In genomic region chr2:106655271-106655670, GRCm38 (mm10) we compare ENCODE assay signal across 20 mouse cellular contexts.
"Had no signal": no experiment of that assay in that cellular context is flagged by ENCODE, and none has a peak within 500 bp of the region (broad histone marks: within the 10 kb centered on the region; RNA-seq: fewer than 3 reads in every experiment).

No protein-coding gene starts in this region.

- H3K4me3 ChIP-seq: liver, embryonic 12.5 days; liver, embryonic 15.5 days; lung, embryonic 15.5 days; megakaryocyte, embryonic 14.5 days; midbrain, embryonic 10.5 days; midbrain, embryonic 13.5 days had no signal

- H3K36me3 ChIP-seq: liver, embryonic 12.5 days; liver, embryonic 15.5 days; lung, embryonic 15.5 days; midbrain, embryonic 10.5 days; midbrain, embryonic 13.5 days had no signal

- H3K9me3 ChIP-seq: liver, embryonic 12.5 days; liver, embryonic 15.5 days; lung, embryonic 15.5 days; midbrain, embryonic 10.5 days; midbrain, embryonic 13.5 days had no signal

- ATAC-seq: liver, embryonic 12.5 days; midbrain, embryonic 13.5 days had no signal

- H3K27me3 ChIP-seq: liver, embryonic 12.5 days; liver, embryonic 15.5 days; lung, embryonic 15.5 days; megakaryocyte, embryonic 14.5 days; midbrain, embryonic 13.5 days had no signal

- H3K9ac ChIP-seq: liver, embryonic 12.5 days; liver, embryonic 15.5 days; lung, embryonic 15.5 days; midbrain, embryonic 13.5 days had no signal

- H3K27ac ChIP-seq: liver, embryonic 12.5 days; liver, embryonic 15.5 days; lung, embryonic 15.5 days; midbrain, embryonic 10.5 days; midbrain, embryonic 13.5 days; stomach, postnatal 0 days had no signal

- DNase-seq: kidney, adult 2 months; kidney, postnatal 10 days; kidney, postnatal 4 days; left cerebral cortex, postnatal 4 days; liver; lung, adult 18-20 months; lung, postnatal 10 days; lung, postnatal 36 days; right cerebral cortex, postnatal 14 days; right cerebral cortex, postnatal 4 days; thymus, adult 2 months; thymus, postnatal 14 days; thymus, postnatal 4 days had no signal

- H3K4me1 ChIP-seq: liver, embryonic 15.5 days; lung, embryonic 15.5 days; megakaryocyte, embryonic 14.5 days had no signal

- H3K4me2 ChIP-seq: liver, embryonic 12.5 days; liver, embryonic 15.5 days; lung, embryonic 15.5 days; midbrain, embryonic 13.5 days had no signal
